Mouse (Mus musculus) T-cell, adult 2 months (primary cell): ENCODE results near the gene Olfr723.
"Not testable (repeated sequence)": the region's sequence is repeated elsewhere in the genome, so short reads cannot be mapped to it uniquely, and the experiment has no call there.

Experiments
- DNase-seq: peaks from one replicate; pipeline ENCODE4 v3.0.0; 2022; ENCODE audit warnings: low spot score

Olfr723 gene

GRCm38 (mm10) chr14:49931687-49932086 is at the start of gene Olfr723:
Gene Olfr723, minus strand, starts transcription at chr14:49931787.
- not testable (repeated sequence) for DNase-seq

GRCm38 (mm10) chr14:49963174-49963573 is 31.6 kb upstream of the Olfr723 start, which contains the start of gene Olfr724:
Gene Olfr724, minus strand, starts transcription at chr14:49963274.
- not testable (repeated sequence) for DNase-seq

GRCm38 (mm10) chr14:49955890-49956289 is 24.3 kb upstream of the Olfr723 start:
- DNase-seq = no peak

- DNase-seq = no peak
Measured at GRCm38 (mm10) chr14:49901899-49902298, 29.7 kb downstream of the Olfr723 start, which contains the start of gene Olfr722. Gene Olfr722, minus strand, starts transcription at chr14:49901999.
